Mouse (Mus musculus): ENCODE results near the gene Slc5a3. TPM values are rescaled to one million over a fixed set of nuclear protein-coding genes. Genes with fewer than 3 reads are reported as not detected.

Slc5a3 gene
- polyA plus RNA-seq, 1 experiment from 2014 or later: 2.8 TPM

DNA sequence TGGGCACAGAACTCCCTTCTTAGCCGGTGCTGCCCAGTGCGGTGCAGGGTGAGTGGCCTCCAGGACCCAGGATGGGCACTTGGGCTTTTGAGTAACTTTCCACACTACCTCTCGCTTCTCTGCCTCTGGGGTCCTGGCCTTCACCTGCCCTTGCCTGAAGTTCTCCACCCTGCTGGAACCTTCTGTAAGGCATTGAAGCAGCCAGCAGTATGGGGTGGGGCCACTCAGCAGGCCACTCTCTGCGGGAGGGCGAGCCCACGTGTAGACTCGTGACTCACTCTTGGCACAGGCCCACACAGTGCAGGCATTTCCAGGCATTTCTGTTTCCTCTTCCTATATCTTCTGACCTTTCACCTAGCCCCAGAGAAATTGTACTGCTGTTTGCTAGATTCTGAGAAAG, 18.7 kb upstream of the Slc5a3 start:
- no peak overlapping the region for H3K9ac ChIP-seq
- H3K4me3 ChIP-seq: no peak overlapping the region
- no peaks in the 10 kb centered on the region for H3K4me1 ChIP-seq
- 77% methylated on average over 7 of the region's 7 CpGs for WGBS (ENCODE audit: insufficient replicate concordance)
- H3K27me3 ChIP-seq (replicated peaks): no peaks in the 10 kb centered on the region
- no peak overlapping the region for H3K4me2 ChIP-seq
- no peaks in the 10 kb centered on the region for H3K9me3 ChIP-seq (replicated peaks)
- no peaks in the 10 kb centered on the region for H3K36me3 ChIP-seq
- ATAC-seq: no peak
- no peak overlapping the region for H3K27ac ChIP-seq

DNA sequence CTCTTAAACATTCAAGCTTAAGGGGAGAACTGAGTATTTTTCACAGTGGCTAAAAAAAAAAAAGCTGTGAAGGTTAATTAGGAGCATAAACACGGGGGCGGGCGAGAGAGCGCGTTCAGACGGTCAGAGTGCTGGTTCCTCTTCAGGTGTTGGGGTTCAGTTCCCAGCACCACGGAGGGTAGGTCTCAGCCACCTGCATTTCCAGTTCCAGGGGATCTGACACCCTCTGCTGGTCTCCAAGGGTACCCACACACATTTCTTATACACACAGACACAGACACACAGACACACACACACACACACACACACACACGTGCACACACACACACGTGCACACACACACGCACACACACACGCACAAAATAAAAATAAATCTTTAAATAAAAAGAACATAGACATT, 18.2 kb upstream of the Slc5a3 start:
- no peaks in the 10 kb centered on the region for H3K4me1 ChIP-seq
- 89% methylated on average over 11 of the region's 11 CpGs for WGBS (ENCODE audit: insufficient replicate concordance)
- no peaks in the 10 kb centered on the region for H3K9me3 ChIP-seq (replicated peaks)
- H3K4me3 ChIP-seq: no peak overlapping the region
- H3K27me3 ChIP-seq (replicated peaks): no peaks in the 10 kb centered on the region
- H3K27ac ChIP-seq: no peak overlapping the region
- no peak overlapping the region for H3K4me2 ChIP-seq
- H3K9ac ChIP-seq: no peak overlapping the region
- no peaks in the 10 kb centered on the region for H3K36me3 ChIP-seq
- ATAC-seq: no peak

DNA sequence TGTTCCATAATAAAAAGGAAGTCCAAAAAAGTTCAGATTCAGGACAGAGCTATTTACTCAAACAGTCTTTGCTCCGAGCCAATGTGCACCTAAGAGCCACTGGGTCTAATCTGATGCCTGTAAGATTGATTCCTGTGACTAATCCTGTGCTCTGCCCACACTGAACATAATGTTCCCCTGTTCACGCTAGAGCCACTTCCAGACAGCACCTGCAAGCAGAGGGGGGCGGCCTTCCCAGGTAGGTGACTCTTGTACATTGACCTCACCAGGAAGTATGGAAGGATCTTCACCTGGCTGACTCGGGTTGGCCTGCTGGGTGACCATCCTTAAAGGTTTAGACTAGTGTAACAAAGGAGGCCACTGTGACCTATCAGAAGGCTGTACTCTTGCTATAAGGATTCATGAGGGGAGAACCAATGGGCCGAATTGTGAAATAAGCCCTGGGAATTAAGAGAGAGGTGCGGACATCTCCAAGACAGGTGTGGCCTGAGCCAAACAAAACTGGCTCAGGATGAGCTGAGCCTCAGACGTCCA, 6.3 kb upstream of the Slc5a3 start:
- H3K27ac ChIP-seq: no peak overlapping the region
- H3K4me3 ChIP-seq: no peak overlapping the region
- no peaks in the 10 kb centered on the region for H3K36me3 ChIP-seq
- peaks cover 10% of the 10 kb centered on the region for H3K9me3 ChIP-seq (replicated peaks)
- H3K27me3 ChIP-seq (replicated peaks): no peaks in the 10 kb centered on the region
- H3K4me1 ChIP-seq: no peaks in the 10 kb centered on the region; the same call in 1 of the 2 replicates
- H3K4me2 ChIP-seq: no peak overlapping the region
- ATAC-seq: no peak
- no peak overlapping the region for H3K9ac ChIP-seq
- WGBS (ENCODE audit: insufficient replicate concordance): 62% methylated on average over 7 of the region's 7 CpGs

DNA sequence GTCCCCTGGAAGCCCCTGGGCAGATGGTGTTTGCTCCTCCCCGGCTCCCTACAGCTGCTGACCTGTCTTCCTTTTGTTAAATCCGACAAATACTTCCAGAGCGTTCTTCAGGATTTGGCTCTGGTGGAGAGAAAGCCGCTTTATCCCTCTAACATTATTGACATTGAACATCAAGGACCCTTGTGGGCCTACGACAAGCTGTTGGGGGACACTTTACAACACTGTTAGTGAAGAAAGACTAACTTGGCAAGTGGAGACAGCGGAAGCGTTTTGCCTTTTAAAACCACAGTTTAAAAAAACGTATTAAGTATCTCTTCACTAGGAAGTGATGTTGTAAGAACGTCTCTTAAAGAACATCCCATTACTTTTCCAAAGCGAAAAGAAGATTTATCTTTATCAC, 5.6 kb upstream of the Slc5a3 start:
- H3K9ac ChIP-seq: no peak overlapping the region
- H3K4me3 ChIP-seq: no peak overlapping the region
- H3K36me3 ChIP-seq: no peaks in the 10 kb centered on the region
- 64% methylated on average over 10 of the region's 10 CpGs for WGBS (ENCODE audit: insufficient replicate concordance)
- H3K4me2 ChIP-seq: no peak overlapping the region
- no peak for ATAC-seq
- peaks cover 10% of the 10 kb centered on the region for H3K9me3 ChIP-seq (replicated peaks)
- H3K27me3 ChIP-seq (replicated peaks): no peaks in the 10 kb centered on the region
- peaks cover 7% of the 10 kb centered on the region for H3K4me1 ChIP-seq
- H3K27ac ChIP-seq: no peak overlapping the region

DNA sequence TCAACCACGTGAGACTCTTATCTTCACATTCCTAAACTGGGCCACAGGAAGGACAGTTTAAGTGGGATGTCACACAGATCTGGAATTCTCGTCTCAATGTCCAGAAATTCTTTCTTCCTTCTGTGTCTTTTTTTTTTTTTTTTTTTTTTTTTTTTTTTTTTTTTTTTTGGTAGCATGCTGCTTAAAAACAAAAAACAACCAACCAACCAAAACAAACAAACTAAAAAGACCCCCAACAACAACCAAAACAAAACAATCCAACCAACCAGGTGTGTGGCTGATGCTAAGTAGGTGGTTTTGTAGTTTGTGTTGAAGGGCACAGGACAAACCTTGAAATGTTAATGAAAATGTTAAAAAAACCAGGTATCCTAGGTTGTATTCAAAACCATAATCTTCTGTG, 1.4 kb upstream of the Slc5a3 start:
- Histone ChIP-seq H3K4me3 (no peak overlapping the region), H3K27ac (no peak overlapping the region), H3K36me3 (peaks cover 14% of the 10 kb centered on the region), H3K27me3 (replicated peaks) (no peaks in the 10 kb centered on the region), H3K4me2 (no peak overlapping the region), H3K9ac (no peak overlapping the region), H3K9me3 (replicated peaks) (peaks cover 10% of the 10 kb centered on the region), H3K4me1 (peaks cover 21% of the 10 kb centered on the region)
- 50% methylated on average over 2 of the region's 2 CpGs for WGBS (ENCODE audit: insufficient replicate concordance)
- no peak for ATAC-seq

DNA sequence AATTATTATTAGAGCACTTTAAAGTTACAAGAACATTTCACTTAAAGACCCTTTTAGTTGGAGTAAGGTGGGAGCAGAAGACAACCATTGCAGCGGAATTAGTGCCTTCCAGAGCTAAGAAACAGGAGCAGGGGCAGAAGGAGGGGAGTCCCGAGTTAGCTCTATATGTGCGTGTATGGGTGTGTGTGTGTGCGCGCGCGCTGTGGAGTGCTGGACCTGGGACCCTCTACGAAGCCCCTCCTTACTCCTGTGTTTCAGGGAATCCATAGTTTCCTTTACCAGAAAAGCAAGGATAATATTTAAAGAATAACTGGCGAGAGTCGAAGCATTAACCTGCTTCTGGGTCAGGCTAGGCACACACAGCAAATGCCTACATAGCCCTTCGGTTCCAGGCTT, 668 bp upstream of the Slc5a3 start:
- 5% methylated on average over 11 of the region's 11 CpGs for WGBS (ENCODE audit: insufficient replicate concordance)
- Histone ChIP-seq H3K4me3 (peak overlapping the region; percentile 92), H3K9me3 (replicated peaks) (peaks cover 10% of the 10 kb centered on the region), H3K4me2 (peak overlapping the region; percentile 100), H3K4me1 (peaks cover 21% of the 10 kb centered on the region), H3K27me3 (replicated peaks) (no peaks in the 10 kb centered on the region), H3K27ac (peak overlapping the region; percentile 73; the same call in 1 of the 2 replicates), H3K36me3 (peaks cover 18% of the 10 kb centered on the region), H3K9ac (peak overlapping the region; percentile 89)
- peak; percentile 47; the same call in 1 of the 2 replicates for ATAC-seq

DNA sequence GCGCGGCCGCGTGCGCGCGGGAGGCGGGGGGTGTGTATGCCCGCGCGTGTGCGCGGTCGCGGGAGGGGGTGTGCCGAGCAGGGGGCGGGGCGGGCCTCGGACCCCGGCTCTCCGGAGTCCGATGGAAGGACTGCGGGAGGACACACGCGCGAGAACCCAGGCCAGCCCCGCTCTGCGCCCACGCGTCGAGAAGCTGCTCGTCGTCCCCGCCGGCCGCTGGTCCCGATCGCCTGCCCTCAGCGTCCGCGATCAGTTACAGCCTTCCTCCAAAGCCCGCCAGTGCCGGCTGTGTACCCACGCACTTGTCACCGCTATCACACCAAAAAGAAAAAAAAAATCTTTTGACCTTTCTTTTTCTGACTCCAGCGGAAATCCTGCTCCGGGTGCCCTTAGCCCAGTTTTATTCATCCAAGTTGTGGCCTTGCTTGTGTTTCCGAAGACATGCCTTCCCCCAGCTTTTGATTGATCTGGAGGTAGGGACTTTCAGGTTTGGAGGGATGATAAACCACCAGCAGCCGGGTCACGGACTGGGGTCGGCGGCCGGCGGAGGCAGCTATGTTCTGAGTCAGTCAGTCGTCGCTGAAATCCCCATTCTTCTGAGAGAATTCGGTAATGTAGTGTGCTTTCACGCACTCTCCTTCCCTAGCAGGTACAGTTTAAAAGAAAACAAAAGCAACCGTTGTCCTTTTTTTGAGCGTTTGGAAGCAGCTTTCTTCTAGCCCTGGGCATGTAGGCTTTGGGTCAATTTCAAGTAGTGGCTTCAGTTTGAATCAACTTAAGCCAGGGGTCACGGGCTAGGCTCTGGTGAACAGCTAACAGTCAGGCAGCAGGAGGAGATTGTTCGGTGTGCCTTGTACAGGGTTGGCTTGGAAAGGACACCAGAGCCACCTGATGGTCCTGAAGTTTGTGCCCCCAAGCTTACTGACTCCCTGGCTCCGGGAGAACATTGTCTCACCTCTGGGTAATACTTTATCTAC, 810 bp downstream of the Slc5a3 start:
- Histone ChIP-seq H3K4me3 (peak overlapping the region; percentile 92), H3K9ac (peak overlapping the region; percentile 89), H3K9me3 (replicated peaks) (peaks cover 6% of the 10 kb centered on the region), H3K27ac (peak overlapping the region; percentile 73), H3K4me1 (peaks cover 21% of the 10 kb centered on the region), H3K27me3 (replicated peaks) (no peaks in the 10 kb centered on the region), H3K36me3 (peaks cover 32% of the 10 kb centered on the region), H3K4me2 (peak overlapping the region; percentile 100)
- 3% methylated on average over 63 of the region's 63 CpGs for WGBS (ENCODE audit: insufficient replicate concordance)
- ATAC-seq: no peak

DNA sequence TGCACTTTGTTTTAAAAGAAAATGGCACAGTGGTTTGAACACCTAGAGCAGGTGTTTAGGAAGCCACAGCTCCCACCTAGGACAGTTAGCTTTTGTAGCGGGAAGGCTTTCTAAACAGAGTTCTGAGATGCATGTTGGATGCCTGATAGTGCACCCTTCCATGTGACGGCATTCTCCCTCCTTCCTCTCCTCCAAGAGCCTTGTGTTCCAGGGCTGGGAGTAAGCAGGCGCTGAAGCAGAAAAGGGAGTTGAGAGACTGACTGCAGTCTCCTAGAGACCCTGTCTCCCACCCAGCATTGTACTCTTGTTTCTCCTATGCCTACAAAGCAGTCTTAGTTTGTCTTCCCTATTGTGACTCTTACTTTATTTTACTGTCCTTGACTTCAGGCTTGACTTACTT, 2.1 kb downstream of the Slc5a3 start:
- ATAC-seq: no peak
- H3K9ac ChIP-seq: no peak overlapping the region
- H3K27me3 ChIP-seq (replicated peaks): no peaks in the 10 kb centered on the region
- peaks cover 36% of the 10 kb centered on the region for H3K36me3 ChIP-seq
- no peak overlapping the region for H3K4me3 ChIP-seq
- no peak overlapping the region for H3K4me2 ChIP-seq
- H3K9me3 ChIP-seq (replicated peaks): no peaks in the 10 kb centered on the region
- H3K27ac ChIP-seq: no peak overlapping the region
- peaks cover 21% of the 10 kb centered on the region for H3K4me1 ChIP-seq
- WGBS (ENCODE audit: insufficient replicate concordance): 80% methylated on average over 3 of the region's 3 CpGs

DNA sequence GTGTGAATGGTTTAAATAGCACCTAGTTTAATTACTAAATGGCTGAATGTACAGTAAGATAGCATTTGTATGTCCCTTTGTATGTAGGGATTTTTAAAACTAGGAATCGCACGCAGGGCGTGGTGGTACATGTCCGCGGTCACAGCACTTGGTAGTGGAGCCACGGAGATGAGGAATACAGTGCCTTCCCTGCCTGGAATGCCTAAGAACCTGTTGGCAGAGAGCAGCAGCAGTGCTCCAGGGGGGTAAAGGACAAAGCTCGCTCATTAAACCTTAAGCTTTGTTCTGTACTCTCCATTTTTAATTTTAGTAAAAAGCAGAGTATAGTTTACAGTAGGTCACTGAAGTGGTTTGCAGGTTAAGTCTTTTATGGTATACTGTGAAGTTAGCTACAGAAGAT, 3.5 kb downstream of the Slc5a3 start:
- no peak for ATAC-seq
- no peaks in the 10 kb centered on the region for H3K9me3 ChIP-seq (replicated peaks)
- no peaks in the 10 kb centered on the region for H3K27me3 ChIP-seq (replicated peaks)
- WGBS (ENCODE audit: insufficient replicate concordance): 95% methylated on average over 7 of the region's 7 CpGs
- no peak overlapping the region for H3K4me2 ChIP-seq
- peaks cover 21% of the 10 kb centered on the region for H3K4me1 ChIP-seq
- H3K27ac ChIP-seq: no peak overlapping the region
- H3K36me3 ChIP-seq: peaks cover 49% of the 10 kb centered on the region
- H3K4me3 ChIP-seq: no peak overlapping the region
- H3K9ac ChIP-seq: no peak overlapping the region

DNA sequence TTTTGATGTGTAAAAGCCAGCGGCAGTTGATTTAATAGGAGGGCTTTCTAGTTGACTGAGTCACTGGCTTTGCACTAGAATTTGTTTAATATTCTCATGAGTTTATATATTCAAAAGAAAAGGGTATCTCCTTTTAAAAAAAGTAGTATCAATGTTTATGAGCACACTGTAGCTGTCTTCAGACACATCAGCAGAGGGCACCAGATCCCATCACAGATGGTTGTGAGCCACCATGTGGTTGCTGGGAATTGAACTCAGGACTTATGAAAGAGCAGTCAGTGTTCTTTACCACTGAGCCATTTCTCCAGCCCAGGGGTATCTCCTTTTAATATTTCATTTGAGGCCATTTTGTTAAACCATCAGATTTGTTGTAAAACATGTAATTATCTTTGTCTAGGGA, 4.7 kb downstream of the Slc5a3 start:
- H3K9ac ChIP-seq: no peak overlapping the region
- WGBS (ENCODE audit: insufficient replicate concordance): 81% methylated on average over 1 of the region's 1 CpGs
- peaks cover 61% of the 10 kb centered on the region for H3K36me3 ChIP-seq
- H3K4me3 ChIP-seq: no peak overlapping the region
- no peak for ATAC-seq
- H3K27ac ChIP-seq: no peak overlapping the region
- no peak overlapping the region for H3K4me2 ChIP-seq
- H3K9me3 ChIP-seq (replicated peaks): no peaks in the 10 kb centered on the region
- peaks cover 12% of the 10 kb centered on the region for H3K4me1 ChIP-seq
- H3K27me3 ChIP-seq (replicated peaks): no peaks in the 10 kb centered on the region

DNA sequence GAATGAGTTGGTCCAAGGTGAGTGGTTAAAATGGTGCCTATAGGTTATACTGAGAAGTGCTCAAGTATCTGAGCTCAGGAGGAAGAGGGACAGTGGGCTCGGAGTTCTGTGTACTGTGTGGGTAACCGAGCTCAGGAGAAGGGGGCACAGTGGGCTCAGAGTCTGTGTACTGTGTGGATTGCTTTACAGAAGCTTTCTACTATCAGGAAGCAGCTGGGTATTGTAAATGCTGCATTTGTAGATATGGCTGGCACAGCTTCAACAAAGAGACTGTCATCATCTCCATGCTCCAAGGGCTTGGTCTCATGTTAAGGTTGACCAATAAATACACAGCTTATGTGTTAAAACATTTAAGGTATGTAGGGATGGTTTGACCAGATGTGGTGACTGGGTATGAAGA, 6.7 kb downstream of the Slc5a3 start:
- H3K9me3 ChIP-seq (replicated peaks): no peaks in the 10 kb centered on the region
- WGBS (ENCODE audit: insufficient replicate concordance): 68% methylated on average over 2 of the region's 2 CpGs
- peaks cover 79% of the 10 kb centered on the region for H3K36me3 ChIP-seq
- no peaks in the 10 kb centered on the region for H3K4me1 ChIP-seq
- H3K9ac ChIP-seq: no peak overlapping the region
- H3K27me3 ChIP-seq (replicated peaks): no peaks in the 10 kb centered on the region
- no peak overlapping the region for H3K27ac ChIP-seq
- no peak overlapping the region for H3K4me3 ChIP-seq
- ATAC-seq: no peak
- no peak overlapping the region for H3K4me2 ChIP-seq

DNA sequence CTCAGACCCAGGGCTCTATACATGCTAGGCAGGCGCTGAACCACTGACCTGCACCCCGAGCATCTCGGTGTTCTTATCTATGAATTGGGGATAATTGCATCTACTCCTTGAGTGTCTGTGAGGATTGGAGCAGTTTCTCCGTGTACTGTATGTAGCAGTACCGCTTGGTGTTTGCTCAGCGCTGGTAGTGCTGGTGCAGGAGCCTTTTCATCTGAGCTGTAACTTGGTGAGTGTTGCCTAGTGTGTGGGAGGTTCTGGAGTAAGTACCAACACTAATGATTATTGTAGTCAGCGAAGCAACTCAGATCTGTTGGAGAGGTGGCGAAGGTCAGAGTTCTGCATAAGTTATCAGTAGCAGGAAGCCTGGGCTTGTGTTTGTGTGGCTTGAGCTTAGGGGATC, 12.2 kb downstream of the Slc5a3 start:
- H3K27me3 ChIP-seq (replicated peaks): no peaks in the 10 kb centered on the region
- H3K9me3 ChIP-seq (replicated peaks): no peaks in the 10 kb centered on the region
- no peak overlapping the region for H3K4me3 ChIP-seq
- 77% methylated on average over 8 of the region's 8 CpGs for WGBS (ENCODE audit: insufficient replicate concordance)
- H3K4me2 ChIP-seq: no peak overlapping the region
- H3K9ac ChIP-seq: no peak overlapping the region
- no peak overlapping the region for H3K27ac ChIP-seq
- no peaks in the 10 kb centered on the region for H3K4me1 ChIP-seq
- H3K36me3 ChIP-seq: peaks cover 66% of the 10 kb centered on the region
- ATAC-seq: no peak
